Mouse (Mus musculus) A20 (cell line): ENCODE measurements around the gene Med24.
A peak's percentile ranks its signal among the peaks of the same experiment; 100 is the strongest.

Experiments
- DNase-seq: peaks from one replicate; pipeline ENCODE4 v3.0.0-alpha.2; 2011; ENCODE audit warnings: low read depth, low spot score

The Med24 gene

DNA sequence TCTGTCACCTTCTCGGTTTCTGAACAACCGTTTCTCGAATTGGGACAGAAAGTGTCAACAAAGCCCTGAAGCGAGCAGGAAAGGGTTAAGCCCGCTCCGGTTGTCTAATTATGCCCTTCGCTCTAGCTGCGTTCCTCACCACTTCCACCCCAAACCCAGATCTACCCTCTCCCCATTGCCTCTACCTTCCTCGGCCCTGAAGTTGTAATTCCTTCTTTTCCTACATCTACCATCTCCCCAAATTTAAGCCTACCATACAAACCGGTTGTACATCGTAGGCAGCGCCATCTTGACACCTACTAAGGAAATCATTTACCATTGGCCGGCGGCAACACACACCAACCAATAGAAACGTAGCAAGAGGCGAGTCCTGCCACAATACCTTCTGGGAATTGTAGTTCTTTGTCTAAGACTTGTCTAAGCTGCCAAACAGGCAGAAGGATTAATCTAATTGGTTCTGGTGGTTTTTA is at the start of gene Med24:
TSS of gene Med24 (minus strand) at position 317 of the 470 bp plus-strand sequence.
- DNase-seq, result peak; percentile 92

DNA sequence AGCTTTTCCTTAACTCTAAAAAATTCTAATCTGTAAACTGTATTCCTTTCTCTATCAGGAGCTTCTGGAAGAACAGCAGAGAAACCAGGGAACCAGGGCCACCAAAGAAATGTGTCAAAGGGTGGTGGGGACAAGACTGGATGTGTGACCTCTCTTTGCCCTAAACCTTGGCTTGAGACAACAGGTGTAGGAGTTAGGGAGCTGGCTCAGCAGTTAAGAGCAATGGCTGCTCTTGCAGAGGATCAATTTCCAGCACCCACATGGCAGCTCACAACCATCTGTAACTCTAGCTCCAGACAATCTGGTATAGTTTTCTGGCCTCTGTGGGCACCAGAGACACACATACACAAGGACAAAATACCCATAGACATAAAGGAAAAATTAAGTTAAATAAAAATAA is 48.7 kb upstream of the Med24 start:
- no peak for DNase-seq

DNA sequence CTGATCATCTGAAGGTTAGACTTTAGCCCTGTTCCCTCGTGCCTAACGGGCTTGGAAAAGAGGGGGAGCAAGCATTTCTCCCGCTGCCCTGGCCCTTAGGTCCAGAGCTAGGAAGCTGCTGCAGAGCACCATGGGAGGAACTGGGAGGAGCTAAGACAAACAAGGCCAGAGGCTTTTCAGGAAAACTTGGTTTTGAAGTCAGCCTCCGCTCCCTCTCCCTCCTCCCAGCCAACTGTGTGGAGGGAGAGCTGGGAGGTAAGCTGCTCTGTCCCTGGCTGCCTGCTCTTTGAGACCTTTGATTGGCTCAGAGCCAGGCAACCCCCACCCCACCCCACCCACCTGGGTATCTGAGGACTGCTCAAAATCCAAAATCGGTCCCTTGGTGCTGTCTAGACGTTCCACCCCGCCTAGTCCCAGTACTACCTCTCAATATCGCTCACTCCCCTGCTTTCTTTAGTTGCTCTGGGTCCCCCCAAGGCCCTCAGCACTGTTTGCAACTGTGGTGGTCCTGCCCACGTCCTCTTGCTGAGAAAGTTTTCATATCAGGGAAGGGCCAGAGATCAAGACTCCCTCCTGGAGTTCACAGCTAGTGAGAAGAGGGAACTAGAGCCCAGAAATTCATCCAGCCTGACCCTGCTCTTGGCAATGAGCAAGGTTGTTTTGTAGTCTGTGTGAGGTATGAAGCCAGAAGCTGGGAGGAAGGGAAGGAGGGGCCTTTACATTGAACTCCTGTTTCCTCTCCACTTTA is 47.8 kb upstream of the Med24 start:
- DNase-seq, result no peak

DNA sequence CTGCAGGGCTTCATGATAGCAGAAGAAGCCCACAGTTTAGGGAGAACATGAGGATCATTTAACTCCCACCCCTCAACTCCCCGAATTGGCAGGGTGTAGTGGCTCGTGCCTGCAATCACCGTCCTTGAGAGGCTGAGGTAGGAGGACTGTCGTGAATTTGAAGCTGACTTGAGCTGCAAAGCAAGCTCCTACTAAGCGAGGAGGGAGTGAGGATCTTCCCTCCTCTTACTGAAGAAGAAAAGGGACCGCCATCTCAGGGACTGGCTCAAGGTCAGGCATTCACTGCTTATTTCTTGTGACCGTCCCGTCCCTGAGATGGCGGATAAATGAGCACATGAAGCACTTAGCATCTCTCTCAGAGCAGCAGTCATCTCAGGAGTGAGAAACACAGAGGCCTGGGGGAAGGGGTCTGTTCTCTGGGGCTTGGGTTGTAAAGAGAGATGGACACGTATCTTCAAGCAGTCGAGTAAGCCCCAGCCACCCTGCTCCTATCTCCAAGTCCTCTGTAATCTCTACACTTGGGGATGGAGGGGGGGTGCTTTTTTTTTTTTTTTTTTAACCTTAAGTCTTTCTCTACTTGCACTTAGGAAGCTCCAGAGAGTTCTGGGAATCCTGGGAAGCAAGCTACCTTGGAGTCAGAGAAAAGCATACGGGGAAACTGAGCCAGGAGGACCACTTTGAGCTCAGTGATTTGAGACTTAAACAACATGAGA is 47.0 kb upstream of the Med24 start:
- no peak for DNase-seq

DNA sequence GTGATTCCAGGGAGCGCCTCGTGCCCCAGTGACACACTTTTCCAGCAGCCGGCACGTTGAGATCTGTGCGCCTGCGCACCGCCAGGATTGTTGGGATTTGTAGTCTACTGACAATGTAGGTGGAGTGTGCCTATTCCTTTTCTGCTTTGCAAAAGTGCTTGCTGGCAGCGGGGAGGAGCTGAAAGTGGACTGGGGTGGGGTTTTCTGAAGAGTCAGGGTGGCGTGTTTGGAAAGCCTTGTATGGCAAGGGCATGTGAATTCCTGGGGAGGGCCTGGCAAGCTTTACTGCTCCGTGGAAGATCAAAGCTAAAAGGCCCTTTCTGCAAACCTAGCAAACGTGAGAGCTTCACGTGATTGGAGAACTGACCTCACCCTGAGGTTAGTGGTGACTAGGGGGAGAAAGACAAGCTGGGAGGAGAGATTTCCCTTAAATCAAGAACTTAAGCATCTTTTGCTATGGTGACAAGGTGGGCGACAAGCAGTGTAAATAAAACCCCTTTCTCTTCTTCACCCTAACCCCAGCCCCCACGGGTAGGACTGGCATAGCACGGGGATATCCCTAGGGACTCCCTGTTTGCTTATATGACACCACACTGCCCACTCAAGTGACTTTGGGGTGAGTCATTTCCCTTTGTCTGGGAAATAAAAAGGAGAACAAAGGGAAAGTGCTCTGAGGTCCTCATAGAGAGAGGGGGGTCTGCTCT is 46.3 kb upstream of the Med24 start:
- peak; percentile 86 for DNase-seq

DNA sequence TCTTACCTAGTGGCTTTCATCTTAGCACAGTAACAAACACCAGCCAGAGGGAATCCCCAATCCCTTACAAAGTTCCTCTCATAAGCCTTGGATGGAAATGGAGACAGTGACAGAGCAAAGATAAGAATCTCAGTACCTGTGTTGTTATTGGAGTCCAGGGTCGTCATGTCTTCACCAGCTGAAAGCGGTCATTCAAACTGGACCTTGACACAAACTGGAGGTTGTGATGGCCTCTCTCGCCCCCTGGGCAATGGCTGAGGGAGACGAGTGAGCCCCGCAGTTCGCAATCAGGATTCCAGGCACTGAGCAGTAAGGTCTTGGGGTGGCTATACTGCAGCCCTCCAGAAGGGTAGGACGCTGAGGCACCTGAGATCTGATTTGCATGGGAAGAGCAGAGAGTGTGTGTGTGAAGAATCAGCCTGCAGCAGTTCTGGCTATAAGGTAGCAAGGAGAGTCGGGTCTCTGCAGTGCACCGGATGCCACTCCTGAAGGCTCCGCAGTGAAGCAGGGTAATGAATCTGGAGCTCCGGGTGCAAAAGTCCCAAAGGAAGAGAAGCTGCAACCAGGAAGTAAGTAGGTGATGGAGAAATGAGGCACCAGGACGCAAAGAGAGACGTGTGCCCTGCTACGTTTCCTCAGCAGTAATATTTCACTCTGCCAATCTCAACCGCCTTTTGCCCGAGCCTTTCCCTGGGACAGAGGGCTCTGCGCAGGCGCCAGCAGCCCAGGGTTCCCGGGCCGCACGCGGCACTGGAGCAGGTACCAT is 45.5 kb upstream of the Med24 start, which contains the start of gene Nr1d1:
TSS of gene Nr1d1 (minus strand) at position 752 of the 766 bp plus-strand sequence.
- no peak for DNase-seq

DNA sequence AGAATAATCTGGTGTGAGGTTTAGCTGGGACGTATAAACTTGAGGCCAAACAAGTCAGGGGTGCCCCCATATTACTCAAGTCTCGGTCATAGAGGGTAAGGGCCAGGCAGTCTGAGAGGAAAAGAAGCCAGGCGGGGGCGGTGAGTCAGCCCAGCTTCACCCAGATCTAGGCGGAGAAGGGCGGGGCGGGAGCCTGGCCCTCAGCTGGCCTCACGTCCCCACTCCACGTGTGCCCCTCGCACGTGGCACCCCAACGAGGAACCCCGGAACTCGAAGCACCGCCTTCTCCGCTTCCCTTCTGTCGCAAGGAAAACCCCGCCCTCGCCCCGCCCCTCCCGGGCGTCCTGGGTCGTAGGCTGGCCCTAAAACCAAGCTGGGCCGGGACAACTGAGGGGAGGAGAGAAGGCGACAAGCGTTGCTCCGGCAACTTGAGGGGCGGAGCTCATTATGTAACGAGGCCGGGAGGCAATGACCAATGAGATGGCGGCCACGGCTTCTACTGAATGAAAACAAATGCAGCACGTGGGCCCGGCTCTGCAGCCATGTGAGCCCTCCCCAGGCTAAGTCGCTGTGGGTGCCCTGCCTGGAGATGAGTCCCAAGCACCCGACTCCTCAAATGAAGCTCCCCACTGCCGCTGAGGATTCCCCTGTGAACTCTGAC is 44.5 kb upstream of the Med24 start:
- DNase-seq, result peak; percentile 98

DNA sequence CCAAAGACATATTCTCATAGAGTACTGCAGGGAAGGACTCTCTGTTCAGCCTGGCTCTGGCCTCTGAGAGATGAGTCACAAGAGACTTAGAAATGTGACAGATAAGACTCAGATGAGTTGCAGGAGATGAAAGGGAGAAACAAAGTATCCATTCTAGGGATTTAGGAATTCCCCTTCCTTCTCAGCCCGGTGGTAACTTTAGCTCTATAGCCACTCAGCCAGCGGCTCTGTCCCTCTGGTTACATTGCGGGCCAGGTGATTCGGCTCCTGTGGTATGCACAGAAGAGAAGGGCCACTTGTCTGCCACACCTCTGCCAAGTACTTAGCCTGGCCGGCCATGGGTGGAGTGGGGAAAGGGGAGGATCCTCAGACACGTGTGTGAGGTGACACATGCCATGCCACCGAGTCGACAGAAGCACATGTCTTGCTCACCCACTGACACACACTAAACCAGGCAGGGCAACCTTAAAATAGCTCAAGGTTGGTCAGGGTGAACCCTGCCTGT is 43.5 kb upstream of the Med24 start:
- DNase-seq, result no peak

DNA sequence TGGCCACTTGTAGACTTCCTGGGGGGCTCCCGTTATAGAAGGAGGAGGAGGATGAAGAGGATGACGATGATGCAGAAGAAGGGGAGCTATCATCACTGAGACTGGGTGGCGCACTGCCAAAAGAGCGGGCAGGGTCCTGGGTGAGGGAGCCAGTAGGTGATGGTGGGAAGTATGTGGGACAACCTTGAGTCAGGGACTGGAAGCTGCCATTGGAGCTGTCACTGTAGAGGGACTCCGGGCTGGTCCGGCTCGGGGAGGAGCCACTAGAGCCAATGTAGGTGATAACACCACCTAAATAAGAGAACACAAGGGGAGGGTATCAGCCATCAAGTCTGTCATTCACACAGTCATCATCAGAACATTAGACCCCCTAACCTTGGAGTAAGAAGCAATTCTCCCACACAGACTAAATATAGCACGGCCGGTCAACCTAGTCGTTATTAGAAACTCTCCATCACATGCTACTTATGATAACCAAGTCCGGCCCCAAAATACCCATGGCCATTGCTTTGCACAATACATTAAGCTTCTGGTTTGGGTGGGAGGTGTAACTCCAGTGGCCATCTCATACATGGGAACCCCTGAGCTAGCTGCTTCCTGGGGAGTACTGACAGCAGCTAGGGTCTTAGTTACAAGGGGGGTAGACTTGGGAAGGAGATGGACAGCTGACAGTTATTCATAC is 42.8 kb upstream of the Med24 start:
- DNase-seq, result no peak

DNA sequence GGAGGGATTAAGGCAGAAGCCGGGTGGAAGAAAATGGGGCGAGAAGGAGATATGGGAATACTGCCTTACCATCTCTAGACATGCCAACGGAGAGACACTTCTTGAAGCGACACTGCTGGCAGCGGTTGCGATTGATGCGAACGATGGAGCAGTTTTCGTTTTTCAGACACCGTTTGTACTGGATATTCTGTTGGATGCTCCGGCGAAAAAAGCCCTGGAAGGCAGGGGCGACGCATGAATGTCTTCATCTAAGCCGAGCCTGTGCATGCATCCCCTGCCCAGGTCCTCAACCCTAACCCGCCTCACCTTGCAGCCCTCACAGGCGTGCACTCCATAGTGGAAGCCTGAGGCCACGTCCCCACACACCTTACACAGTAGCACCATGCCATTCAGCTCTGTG is 41.9 kb upstream of the Med24 start:
- DNase-seq, result no peak

DNA sequence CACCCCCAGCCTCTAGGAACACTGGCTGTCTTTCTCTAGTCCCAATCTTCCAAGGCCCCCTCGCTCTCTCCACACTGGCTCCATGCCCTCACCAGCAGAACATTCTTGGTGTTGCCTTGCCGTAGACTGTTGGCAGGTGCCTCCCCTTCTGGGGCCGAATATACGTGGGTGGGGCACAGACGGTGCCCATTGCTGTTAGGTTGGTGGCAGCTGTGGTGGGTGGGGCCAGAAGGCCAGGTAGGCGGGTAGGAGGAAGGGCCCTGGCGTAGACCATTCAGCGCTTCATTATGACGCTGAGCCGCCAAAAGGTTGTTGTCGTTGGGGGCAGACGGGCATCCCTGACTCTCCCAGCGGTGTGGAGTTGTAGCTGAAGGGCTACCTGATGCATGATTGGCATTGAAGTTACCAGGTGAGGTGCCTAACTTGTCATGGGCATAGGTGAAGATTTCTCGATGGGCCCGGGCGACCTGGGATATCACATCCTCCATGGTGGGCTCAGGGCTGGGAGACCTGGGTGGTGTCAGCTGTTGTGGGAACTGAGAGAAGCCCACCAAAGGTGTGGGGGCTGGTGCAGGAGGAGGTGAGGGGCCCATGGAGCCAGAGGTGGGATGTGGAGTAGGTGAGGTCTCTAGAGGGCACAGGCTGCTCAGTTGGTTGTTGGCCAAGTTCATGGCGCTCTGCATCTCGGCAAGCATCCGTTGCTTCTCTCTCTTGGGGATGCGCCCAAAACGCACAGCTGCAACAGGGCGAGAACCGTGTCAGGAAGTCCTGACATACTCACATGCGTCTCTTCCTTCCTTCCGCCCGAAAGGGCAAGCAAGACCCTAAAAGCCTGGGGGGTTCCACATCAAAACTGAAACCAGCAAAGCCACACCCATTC is 41.1 kb upstream of the Med24 start:
- DNase-seq, result no peak

DNA sequence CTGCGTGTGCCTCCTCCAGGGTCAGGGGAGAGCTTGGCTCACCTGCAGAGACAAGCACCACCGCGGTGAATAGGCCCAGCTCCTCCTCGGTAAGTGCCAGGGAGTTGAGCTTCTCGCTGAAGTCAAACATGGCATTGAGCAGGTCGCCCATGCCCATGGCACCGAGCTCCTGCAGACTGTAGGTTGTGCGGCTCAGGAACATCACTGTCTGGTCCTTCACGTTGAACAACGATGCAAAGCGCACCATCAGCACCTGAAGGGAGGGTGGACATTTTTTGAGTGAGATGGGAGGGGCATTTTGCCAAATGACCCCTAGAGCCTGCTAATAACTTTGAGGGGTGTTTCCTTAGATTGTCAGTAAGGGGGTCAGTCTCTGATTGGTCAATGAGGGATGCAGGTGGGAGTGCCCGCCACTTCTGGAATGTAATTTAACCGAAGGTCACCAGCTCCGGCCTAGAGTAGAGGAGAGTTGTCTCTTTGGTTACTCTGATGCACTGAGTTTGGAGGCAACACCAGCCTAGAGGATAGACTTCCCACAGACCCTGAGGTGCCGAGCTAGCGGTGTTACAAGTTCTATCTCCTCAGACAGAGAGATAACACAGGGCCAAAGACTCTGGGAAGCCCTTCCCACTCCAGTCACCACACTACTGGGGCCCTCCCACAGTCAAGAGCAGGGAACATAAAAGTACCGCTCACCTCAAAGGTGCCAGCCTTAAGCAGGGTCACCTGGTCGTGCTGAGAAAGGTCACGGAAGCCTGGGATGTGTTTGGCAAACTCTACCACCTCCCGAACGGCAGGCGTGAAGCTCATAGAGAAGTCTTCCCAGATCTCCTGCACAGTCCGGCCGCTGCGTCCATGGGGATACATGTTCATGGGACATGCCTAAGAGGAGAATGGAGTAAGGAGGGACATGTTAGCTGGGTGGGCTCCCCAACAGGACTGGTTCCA is 40.0 kb upstream of the Med24 start:
- DNase-seq, result no peak

DNA sequence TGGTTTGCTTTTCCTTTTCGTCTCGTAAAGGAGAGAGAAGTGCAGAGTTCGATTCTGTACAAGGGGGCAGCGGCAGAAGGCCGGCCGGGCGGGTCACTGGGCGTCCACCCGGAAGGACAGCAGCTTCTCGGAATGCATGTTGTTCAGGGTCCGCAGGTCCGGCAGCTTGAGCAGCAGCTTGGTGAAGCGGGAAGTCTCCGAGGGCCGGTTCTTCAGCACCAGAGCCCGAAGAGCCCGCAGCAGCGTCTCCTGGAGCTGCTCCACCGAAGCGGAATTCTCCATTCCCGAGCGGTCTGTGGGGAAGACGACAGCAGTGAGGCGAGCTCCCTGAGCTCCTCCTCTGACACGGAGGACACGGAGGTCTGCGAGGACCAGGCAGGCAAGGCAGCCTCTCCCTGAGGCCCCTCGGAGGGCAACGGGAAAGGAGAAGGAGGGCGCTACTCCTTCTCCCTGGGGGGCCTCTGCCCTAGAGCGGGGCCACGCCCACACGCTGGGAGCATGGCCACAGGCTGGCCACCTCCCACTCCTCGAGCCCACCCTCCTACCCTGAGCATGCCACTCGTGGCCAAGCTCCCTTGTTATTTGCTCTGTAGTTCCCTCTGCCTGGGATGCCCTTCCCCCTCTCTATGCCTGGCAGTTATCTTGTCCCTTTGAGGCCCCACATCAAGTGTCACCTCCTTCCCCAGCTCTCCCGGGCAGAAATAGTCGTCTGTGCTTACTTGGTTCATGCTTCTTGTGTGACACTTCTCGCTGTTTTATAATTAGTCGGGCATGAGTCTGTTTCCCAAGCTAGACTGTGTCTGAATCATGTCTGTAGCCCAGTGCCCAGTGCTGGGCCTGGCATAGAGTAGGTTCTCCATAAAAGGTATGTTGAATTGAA is 39.1 kb upstream of the Med24 start:
- no peak for DNase-seq

DNA sequence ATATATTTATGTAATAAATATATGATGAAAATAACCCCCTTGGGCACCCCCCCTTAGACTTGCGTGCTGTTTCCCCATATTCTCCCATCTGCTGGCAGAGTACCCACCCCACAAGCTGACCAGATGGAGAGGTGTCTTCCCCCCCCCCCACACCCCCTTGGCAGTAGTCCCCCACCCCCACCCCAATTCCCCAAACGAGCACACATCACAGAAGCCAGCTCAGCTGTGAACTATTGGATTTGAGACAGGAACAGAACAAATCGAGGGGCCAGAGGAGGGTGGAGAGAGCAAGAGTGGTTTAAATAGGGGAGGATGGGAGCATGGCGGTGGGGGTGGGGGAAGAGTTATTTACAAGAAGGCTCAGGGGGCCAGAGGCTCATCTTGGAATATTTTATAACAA is 38.5 kb upstream of the Med24 start:
- no peak for DNase-seq

DNA sequence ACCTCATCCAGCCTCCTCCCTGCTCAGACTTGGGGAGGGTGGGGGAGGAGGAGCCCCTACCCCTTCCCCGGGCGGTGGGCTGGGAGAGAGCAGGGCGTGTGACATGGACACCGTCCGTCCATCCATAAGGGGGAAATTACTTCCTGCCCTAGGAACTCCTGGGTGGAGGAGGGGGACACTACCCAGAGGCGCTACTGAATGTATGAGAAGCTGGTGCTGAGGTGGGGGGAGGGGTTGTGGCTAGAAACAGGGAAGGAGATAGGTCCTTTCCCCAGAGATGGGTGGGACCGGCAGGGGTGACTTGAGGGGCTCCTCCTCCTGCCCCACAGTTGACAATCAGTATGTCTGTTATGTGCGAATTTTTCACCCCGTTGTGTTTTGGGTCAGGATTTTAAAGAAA is 38.0 kb upstream of the Med24 start:
- DNase-seq, result no peak

DNA sequence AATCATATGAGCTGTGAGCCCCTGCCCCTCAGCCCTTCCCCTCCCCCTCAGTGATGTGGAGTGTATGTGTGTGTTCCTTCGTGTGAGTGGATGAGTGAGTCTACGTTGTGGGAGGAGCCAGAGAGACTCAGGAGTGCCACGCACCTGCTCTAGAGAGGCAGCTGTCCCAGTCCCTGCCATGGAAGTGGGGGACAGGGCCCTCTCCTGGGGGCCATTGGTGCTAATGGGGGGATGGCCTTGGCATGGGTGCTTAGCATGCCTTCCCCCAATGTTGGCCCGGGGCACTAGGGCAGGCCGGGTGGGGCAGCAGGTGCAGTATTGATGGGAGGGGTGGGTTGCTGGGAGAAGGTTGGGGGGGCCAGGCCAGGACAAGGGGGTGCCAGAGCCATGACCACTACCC is 37.6 kb upstream of the Med24 start:
- no peak for DNase-seq

DNA sequence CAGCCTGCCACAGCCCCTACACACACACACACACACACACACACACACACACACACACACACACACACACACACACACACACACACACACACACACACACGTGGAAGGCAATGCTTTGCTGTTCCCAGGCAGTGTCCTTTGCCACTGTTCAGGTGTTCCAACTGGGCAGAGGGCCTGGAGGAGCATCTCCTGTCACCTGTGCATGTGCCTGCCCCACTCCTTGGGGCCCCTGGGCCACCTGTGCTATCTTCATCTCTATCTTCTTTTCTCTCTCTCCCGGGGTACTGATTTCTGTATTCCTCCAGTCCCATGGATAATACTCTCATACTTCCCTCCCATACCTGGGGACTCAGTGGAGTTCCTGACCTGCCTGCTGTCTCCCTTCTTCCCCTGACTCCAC is 37.1 kb upstream of the Med24 start:
- no peak for DNase-seq
